8 mouse cellular contexts compared by ENCODE assay signal in genomic region chr13:21159475-21159819, GRCm38 (mm10). TPM values are rescaled to one million over a fixed set of nuclear protein-coding genes. Genes with fewer than 3 reads are reported as not detected.
DNase-seq lines count a peak whose midpoint lies in the region; ATAC-seq lines count a peak whose summit lies in the region.

No protein-coding gene starts in this region.

- peak; percentile 33 for DNase-seq in adrenal gland, adult 2 months
- DNase-seq in adrenal gland, adult 18-20 months (ENCODE audit: low spot score in 2 of 2) = no peak
- peak; percentile 21 for DNase-seq in right cerebral cortex, postnatal 25 days
- no peak for DNase-seq in right cerebral cortex, postnatal 4 days
- no peak for DNase-seq in liver, embryonic 13.5 days
- no peak for DNase-seq in spleen, postnatal 14 days (ENCODE audit: low spot score in 2 of 2)

- no peak for ATAC-seq in heart, embryonic 16.5 days (replicated peaks; ENCODE audit: extremely low read depth, insufficient read depth, low FRiP score)
- no peak for ATAC-seq in liver, embryonic 13.5 days (ENCODE audit: low read depth)
- no peak for ATAC-seq in stomach, embryonic 15.5 days (ENCODE audit: insufficient read depth, low FRiP score, low read depth)

- peak overlapping the region; percentile 77 for H3K9ac ChIP-seq in heart, embryonic 16.5 days (ENCODE audit: low read length)
- H3K9ac ChIP-seq in liver, embryonic 13.5 days = peak overlapping the region; percentile 53
- H3K9ac ChIP-seq in stomach, embryonic 15.5 days = peak overlapping the region; percentile 32; the same call in 1 of the 2 replicates

- WGBS in heart, embryonic 16.5 days = under 1% methylated on average over 15 of the region's 15 CpGs
- WGBS in liver, embryonic 13.5 days (ENCODE audit: insufficient replicate concordance) = under 1% methylated on average over 15 of the region's 15 CpGs
- WGBS in stomach, embryonic 15.5 days = 1% methylated on average over 15 of the region's 15 CpGs

- H3K36me3 ChIP-seq in heart, embryonic 16.5 days (ENCODE audit: control insufficient read depth, insufficient read depth) = no peaks in the 10 kb centered on the region
- no peaks in the 10 kb centered on the region for H3K36me3 ChIP-seq in liver, embryonic 13.5 days
- no peaks in the 10 kb centered on the region for H3K36me3 ChIP-seq in stomach, embryonic 15.5 days

- peak overlapping the region; percentile 66 for H3K27ac ChIP-seq in heart, embryonic 16.5 days (ENCODE audit: low read length)
- no peak overlapping the region for H3K27ac ChIP-seq in liver, embryonic 13.5 days
- H3K27ac ChIP-seq in stomach, embryonic 15.5 days = no peak overlapping the region

- H3K4me2 ChIP-seq in heart, embryonic 16.5 days (ENCODE audit: low read depth, low read length) = peak overlapping the region; percentile 92
- H3K4me2 ChIP-seq in liver, embryonic 13.5 days = peak overlapping the region; percentile 75
- H3K4me2 ChIP-seq in stomach, embryonic 15.5 days = peak overlapping the region; percentile 89

- H3K9me3 ChIP-seq in heart, embryonic 16.5 days (replicated peaks; ENCODE audit: control insufficient read depth, low read length) = no peaks in the 10 kb centered on the region
- H3K9me3 ChIP-seq in liver, embryonic 13.5 days (replicated peaks) = no peaks in the 10 kb centered on the region
- H3K9me3 ChIP-seq in stomach, embryonic 15.5 days = no peaks in the 10 kb centered on the region

- peaks cover 6% of the 10 kb centered on the region for H3K4me1 ChIP-seq in heart, embryonic 16.5 days (ENCODE audit: control insufficient read depth, insufficient read depth, low read length)
- H3K4me1 ChIP-seq in liver, embryonic 13.5 days (replicated peaks) = peaks cover 24% of the 10 kb centered on the region
- H3K4me1 ChIP-seq in stomach, embryonic 15.5 days = peaks cover 9% of the 10 kb centered on the region; the same call in 1 of the 2 replicates

- no peaks in the 10 kb centered on the region for H3K27me3 ChIP-seq in heart, embryonic 16.5 days (ENCODE audit: control insufficient read depth, insufficient read depth, low read length)
- H3K27me3 ChIP-seq in liver, embryonic 13.5 days = peaks cover 34% of the 10 kb centered on the region
- H3K27me3 ChIP-seq in stomach, embryonic 15.5 days (replicated peaks) = 0 out of 2 replicates have a peak, but pooled peaks cover 3% of the 10 kb centered on the region

- H3K4me3 ChIP-seq in heart, embryonic 16.5 days (ENCODE audit: low read length) = peak overlapping the region; percentile 91
- H3K4me3 ChIP-seq in liver, embryonic 13.5 days (replicated peaks) = peak overlapping the region; percentile 67
- H3K4me3 ChIP-seq in stomach, embryonic 15.5 days (replicated peaks) = peak overlapping the region; percentile 65

RNA-seq across cellular contexts. Expression of gene Olfr1368, which starts 13.8 kb away (rescaled TPM):
- total RNA-seq in adrenal gland, adult 2 months (2021) = not detected
- polyA plus RNA-seq in adrenal gland, adult 2 months (2012; rRNA removed) = not detected in 2 replicates
- total RNA-seq in adrenal gland, adult 18-20 months (2021) = not detected
- not detected in 2 replicates for polyA plus RNA-seq in heart, embryonic 16.5 days (2015; fragmentation: Nextera tagmentation; extraction: Ambion mirVana)
- polyA plus RNA-seq in liver, embryonic 13.5 days (2015; fragmentation: Nextera tagmentation; extraction: Ambion mirVana) = not detected in 2 replicates
- polyA plus RNA-seq in stomach, embryonic 15.5 days (2015; fragmentation: Nextera tagmentation; extraction: Ambion mirVana) = not detected in 2 replicates

RNA-seq across cellular contexts. Expression of gene Trim27, which starts 19.8 kb away (rescaled TPM):
- total RNA-seq in adrenal gland, adult 2 months (2021) = 10 to 100 TPM; 47.9 to 52.0 TPM
- 170 and 180 TPM in 2 replicates for polyA plus RNA-seq in adrenal gland, adult 2 months (2012; rRNA removed)
- 10 to 100 TPM; 45.3 to 49.9 TPM for total RNA-seq in adrenal gland, adult 18-20 months (2021)
- polyA plus RNA-seq in heart, embryonic 16.5 days (2015; fragmentation: Nextera tagmentation; extraction: Ambion mirVana) = 72.4 and 72.8 TPM in 2 replicates
- polyA plus RNA-seq in liver, embryonic 13.5 days (2015; fragmentation: Nextera tagmentation; extraction: Ambion mirVana) = 81.4 and 82.3 TPM in 2 replicates
- polyA plus RNA-seq in stomach, embryonic 15.5 days (2015; fragmentation: Nextera tagmentation; extraction: Ambion mirVana) = 132 and 143 TPM in 2 replicates

RNA-seq across cellular contexts. Expression of gene Olfr263, which starts 30.0 kb away (rescaled TPM):
- not detected for total RNA-seq in adrenal gland, adult 2 months (2021)
- polyA plus RNA-seq in adrenal gland, adult 2 months (2012; rRNA removed) = not detected in 2 replicates
- not detected for total RNA-seq in adrenal gland, adult 18-20 months (2021)
- not detected in 2 replicates for polyA plus RNA-seq in heart, embryonic 16.5 days (2015; fragmentation: Nextera tagmentation; extraction: Ambion mirVana)
- polyA plus RNA-seq in liver, embryonic 13.5 days (2015; fragmentation: Nextera tagmentation; extraction: Ambion mirVana) = not detected in 2 replicates
- not detected in 2 replicates for polyA plus RNA-seq in stomach, embryonic 15.5 days (2015; fragmentation: Nextera tagmentation; extraction: Ambion mirVana)

RNA-seq across cellular contexts. Expression of gene Olfr1369-ps1, which starts 48.2 kb away (rescaled TPM):
- total RNA-seq in adrenal gland, adult 2 months (2021) = not detected
- not detected in 2 replicates for polyA plus RNA-seq in adrenal gland, adult 2 months (2012; rRNA removed)
- total RNA-seq in adrenal gland, adult 18-20 months (2021) = not detected
- polyA plus RNA-seq in heart, embryonic 16.5 days (2015; fragmentation: Nextera tagmentation; extraction: Ambion mirVana) = 0.04 TPM in 1 of 2 replicates, not detected in the other
- 0.02 and 0.07 TPM in 2 replicates for polyA plus RNA-seq in liver, embryonic 13.5 days (2015; fragmentation: Nextera tagmentation; extraction: Ambion mirVana)
- not detected in 2 replicates for polyA plus RNA-seq in stomach, embryonic 15.5 days (2015; fragmentation: Nextera tagmentation; extraction: Ambion mirVana)

Comparison
In these comparisons a context has a peak if more than half of its experiments do, and no peak if none do; other contexts are left out.
1. DNase-seq: peak in adrenal gland, adult 2 months (single experiment) and right cerebral cortex, postnatal 25 days (single experiment); none in adrenal gland, adult 18-20 months (0 of 2), right cerebral cortex, postnatal 4 days (single experiment), liver, embryonic 13.5 days (single experiment) and spleen, postnatal 14 days (0 of 2).
2. Peak in every context shown above with its lines, with median percentiles within 50 percentile points of each other: H3K4me2 ChIP-seq, H3K4me3 ChIP-seq and H3K9ac ChIP-seq.